Mouse (Mus musculus) hindbrain, embryonic 16.5 days (tissue): ENCODE data around the gene Tas2r135. TPM values are rescaled to one million over a fixed set of nuclear protein-coding genes. Genes with fewer than 3 reads are reported as not detected.

Source experiments
- ATAC-seq: fragments of 200-750 bp; cut with Nextera tagmentation; 2 replicates; pipeline ENCODE4 v1.8.0; 2017; ENCODE audit warnings: moderate TSS enrichment, moderate library complexity
- H3K27ac ChIP-seq: fragments of 300-500 bp; sonication (generic); 2 replicates; pipeline ENCODE4 v1.5.1; 2014; ENCODE audit warnings: low read depth, mild to moderate bottlenecking, control low read depth, low read length, moderate library complexity
- H3K27me3 ChIP-seq: fragments of 300-500 bp; sonication (generic); replicated peaks from 2 replicates; pipeline ENCODE4 v1.6.1; 2014; ENCODE audit warnings: low read length; ENCODE audit not compliant: control insufficient read depth, insufficient read depth
- H3K36me3 ChIP-seq: fragments of 300-500 bp; sonication (generic); 2 replicates; pipeline ENCODE4 v1.6.1; 2014; ENCODE audit warnings: mild to moderate bottlenecking, low read length, moderate library complexity, mixed read lengths; ENCODE audit not compliant: control insufficient read depth, insufficient read depth
- H3K4me1 ChIP-seq: fragments of 300-500 bp; sonication (generic); 2 replicates; pipeline ENCODE4 v1.6.1; 2014; ENCODE audit warnings: low read depth, low read length; ENCODE audit not compliant: control insufficient read depth, insufficient read depth
- H3K4me2 ChIP-seq: fragments of 300-500 bp; sonication (generic); 2 replicates; pipeline ENCODE4 v1.6.1; 2014; ENCODE audit warnings: mild to moderate bottlenecking, low read length, control low read depth, moderate library complexity
- H3K4me3 ChIP-seq: fragments of 300-500 bp; sonication (generic); 2 replicates; pipeline ENCODE4 v1.5.1; 2014; ENCODE audit warnings: mild to moderate bottlenecking, low read length, control low read depth, moderate library complexity
- H3K9ac ChIP-seq: fragments of 300-500 bp; sonication (generic); 2 replicates; pipeline ENCODE4 v1.6.1; 2014; ENCODE audit warnings: low read depth, mild to moderate bottlenecking, control low read depth, low read length, moderate library complexity
- H3K9me3 ChIP-seq: fragments of 300-500 bp; sonication (generic); 2 replicates; pipeline ENCODE4 v1.6.1; 2014; ENCODE audit warnings: mild to moderate bottlenecking, low read length, moderate library complexity; ENCODE audit not compliant: control insufficient read depth
- WGBS: fragments of 180-500 bp; shearing (Covaris S2); extraction: QIAGEN DNeasy Blood & Tissue Kit; methylation state at CpG from one replicate; pipeline ENCODE4 v1.1.7; 2014; 5-methylcytosine and 5-hydroxymethylcytosine counted together
- polyA plus RNA-seq: library from polyadenylated mRNA; unstranded; fragments of >200 nt; fragmentation: Nextera tagmentation; extraction: Ambion mirVana; gene quantifications from 2 replicates; pipeline ENCODE4 v1.2.1, GENCODE M21; 2015

Gene Tas2r135
- polyA plus RNA-seq, 1 experiment from 2014 or later, result not detected

DNA sequence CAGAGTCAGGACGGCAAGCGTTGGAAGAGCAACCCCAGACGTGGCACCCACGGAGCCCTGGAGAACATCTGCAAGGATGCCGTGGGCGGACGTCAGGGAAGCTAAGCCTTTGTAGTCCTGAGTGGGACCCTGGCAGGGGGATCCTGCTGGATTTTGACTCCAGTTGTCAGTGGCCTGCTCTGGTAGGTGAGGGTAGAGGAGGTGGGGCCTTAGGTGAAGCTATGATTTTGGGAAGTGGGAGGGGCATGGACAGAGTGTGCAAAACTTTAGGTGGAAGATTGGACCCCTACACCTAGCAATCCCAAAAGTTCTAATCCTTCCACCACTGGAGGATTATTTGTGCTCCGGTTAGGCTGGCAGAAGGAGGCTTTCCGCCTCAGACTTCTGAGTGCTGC lies 32.8 kb upstream of the Tas2r135 start:
- Histone ChIP-seq H3K9ac (no peak overlapping the region), H3K4me3 (peak overlapping the region; percentile 49; the same call in 1 of the 2 replicates), H3K27ac (no peak overlapping the region), H3K4me2 (peak overlapping the region; percentile 97), H3K27me3 (no peaks in the 10 kb centered on the region; the same call in 1 of the 2 replicates), H3K4me1 (peaks cover 14% of the 10 kb centered on the region), H3K9me3 (no peaks in the 10 kb centered on the region), H3K36me3 (no peaks in the 10 kb centered on the region)
- 32% methylated on average over 9 of the region's 9 CpGs for WGBS
- peak; percentile 16; the same call in 1 of the 2 replicates for ATAC-seq

DNA sequence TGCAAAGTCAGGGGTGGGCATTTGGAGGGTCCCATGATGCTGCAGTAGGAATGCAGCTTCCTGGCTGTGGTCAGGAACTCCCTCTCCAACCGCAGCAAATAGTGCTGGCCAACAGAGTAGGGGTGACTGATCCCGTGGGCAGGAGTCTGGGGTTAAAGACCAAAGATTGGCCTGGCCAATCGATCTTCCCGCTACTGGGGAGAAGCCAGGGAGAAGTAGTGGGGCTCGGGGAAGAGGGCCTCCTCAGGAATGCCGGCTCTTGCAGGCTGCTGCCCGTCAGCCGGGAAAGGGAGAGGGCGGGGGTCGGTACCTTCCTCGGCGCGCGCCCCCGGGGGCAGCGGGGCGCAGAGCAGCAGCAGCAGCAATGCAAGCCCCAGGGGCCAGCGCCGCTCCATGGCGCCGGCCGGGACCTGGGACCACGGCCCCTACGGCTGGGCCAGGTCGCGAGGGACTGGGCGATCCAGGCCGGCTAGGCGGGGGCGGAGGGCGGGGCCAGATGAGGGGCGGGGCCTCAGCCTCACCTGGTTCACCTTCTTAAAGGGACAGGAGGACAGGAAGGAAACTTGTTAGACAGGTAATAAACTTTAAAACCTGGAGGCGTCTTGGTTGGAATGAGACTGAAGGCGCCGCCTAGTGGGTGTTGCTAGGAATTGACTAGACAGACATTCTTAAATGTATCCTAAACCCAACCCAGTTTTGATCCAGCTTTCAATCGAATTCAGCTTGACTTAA lies 32.3 kb upstream of the Tas2r135 start, which contains the start of gene Epha1:
Gene Epha1, minus strand, starts transcription at position 453 of the 732 bp plus-strand sequence.
- Histone ChIP-seq H3K36me3 (no peaks in the 10 kb centered on the region), H3K4me2 (peak within 1 kb of the TSS; percentile 97), H3K27ac (no peak within 1 kb of the TSS), H3K4me3 (peak within 1 kb of the TSS; percentile 49), H3K9ac (peak within 1 kb of the TSS; percentile 54), H3K27me3 (no peaks in the 10 kb centered on the region; the same call in 1 of the 2 replicates), H3K9me3 (no peaks in the 10 kb centered on the region), H3K4me1 (peaks cover 14% of the 10 kb centered on the region)
- WGBS, result under 1% methylated on average over 29 of the region's 36 CpGs
- ATAC-seq, result peak; percentile 69

DNA sequence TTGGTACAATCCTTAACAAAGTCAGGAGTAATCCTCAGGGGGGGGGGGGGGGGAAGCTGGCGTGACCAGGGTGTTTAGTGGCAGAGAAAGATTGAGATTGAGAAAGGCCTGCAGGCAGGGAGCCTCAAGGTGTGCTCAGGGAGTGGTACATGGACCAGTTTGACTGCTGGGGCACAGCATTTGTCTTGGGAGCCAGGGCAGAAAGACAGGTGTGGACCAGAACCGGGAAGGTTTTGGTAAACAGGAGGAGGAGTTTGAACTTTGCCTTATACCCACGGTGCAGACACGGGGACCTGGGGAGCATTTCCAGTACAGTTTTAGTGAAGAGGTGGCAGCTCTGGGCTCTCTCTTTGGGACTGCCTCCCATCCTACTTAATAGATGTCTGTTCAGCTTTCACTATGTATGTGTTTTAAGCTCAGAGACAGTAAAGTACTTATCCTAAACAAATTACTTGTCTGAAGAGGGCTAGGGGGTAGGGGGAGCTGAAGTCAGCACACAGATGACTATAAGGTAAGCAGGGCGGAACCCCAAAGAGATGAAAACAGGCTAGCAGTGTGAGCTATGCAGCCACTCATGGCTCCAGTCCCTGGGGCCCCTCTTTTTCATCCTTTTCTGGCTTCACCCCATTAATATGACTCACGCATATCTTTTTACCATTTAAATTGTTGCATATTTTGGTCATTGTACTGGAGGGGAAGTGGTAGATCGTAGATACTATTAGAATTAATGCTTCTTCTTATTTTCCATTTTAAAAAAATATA lies 31.4 kb upstream of the Tas2r135 start:
- peaks cover 14% of the 10 kb centered on the region for H3K4me1 ChIP-seq
- no peak for ATAC-seq
- H3K4me3 ChIP-seq, result peak overlapping the region; percentile 49
- H3K9ac ChIP-seq, result peak overlapping the region; percentile 39
- 38% methylated on average over 7 of the region's 7 CpGs for WGBS
- no peaks in the 10 kb centered on the region for H3K36me3 ChIP-seq
- no peak overlapping the region for H3K27ac ChIP-seq
- no peaks in the 10 kb centered on the region for H3K9me3 ChIP-seq
- H3K27me3 ChIP-seq, result no peaks in the 10 kb centered on the region; the same call in 1 of the 2 replicates
- peak overlapping the region; percentile 97 for H3K4me2 ChIP-seq

DNA sequence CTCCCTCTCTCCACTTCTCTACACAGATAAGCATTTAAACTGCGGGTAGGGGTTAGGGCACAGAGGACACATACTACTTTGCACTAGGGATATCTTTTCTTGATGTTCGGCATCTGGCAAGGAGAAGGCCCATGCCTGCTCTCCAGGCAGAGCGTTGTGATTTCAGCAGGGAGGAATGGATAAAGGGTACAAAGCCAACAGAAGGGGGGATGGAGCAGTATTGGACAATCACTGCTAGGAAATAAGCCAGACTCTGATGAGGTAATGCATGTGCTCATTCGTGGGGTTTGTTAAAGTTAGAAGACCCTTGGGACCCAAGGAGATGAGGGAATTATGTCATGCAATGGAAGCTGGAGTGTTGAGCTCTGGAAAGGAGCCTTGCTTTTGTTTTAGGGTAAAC lies 30.5 kb upstream of the Tas2r135 start:
- 75% methylated on average over 4 of the region's 4 CpGs for WGBS
- H3K27ac ChIP-seq, result no peak overlapping the region
- no peak for ATAC-seq
- H3K4me3 ChIP-seq, result no peak overlapping the region
- H3K9ac ChIP-seq, result no peak overlapping the region
- peaks cover 14% of the 10 kb centered on the region for H3K4me1 ChIP-seq
- no peaks in the 10 kb centered on the region for H3K9me3 ChIP-seq
- H3K36me3 ChIP-seq, result no peaks in the 10 kb centered on the region
- no peak overlapping the region for H3K4me2 ChIP-seq
- no peaks in the 10 kb centered on the region; the same call in 1 of the 2 replicates for H3K27me3 ChIP-seq

GRCm38 (mm10) chr6:42375131-42375530 lies 30.1 kb upstream of the Tas2r135 start:
- Histone ChIP-seq H3K27me3 (no peaks in the 10 kb centered on the region; the same call in 1 of the 2 replicates), H3K4me3 (no peak overlapping the region), H3K9ac (no peak overlapping the region), H3K27ac (no peak overlapping the region), H3K4me1 (peaks cover 14% of the 10 kb centered on the region), H3K9me3 (no peaks in the 10 kb centered on the region), H3K36me3 (no peaks in the 10 kb centered on the region), H3K4me2 (no peak overlapping the region)
- 95% methylated on average over 2 of the region's 2 CpGs for WGBS
- ATAC-seq, result no peak

GRCm38 (mm10) chr6:42376016-42376415 lies 29.2 kb upstream of the Tas2r135 start:
- Histone ChIP-seq H3K4me1 (peaks cover 14% of the 10 kb centered on the region), H3K27ac (no peak overlapping the region), H3K4me2 (no peak overlapping the region), H3K9me3 (no peaks in the 10 kb centered on the region), H3K9ac (no peak overlapping the region), H3K4me3 (no peak overlapping the region), H3K36me3 (no peaks in the 10 kb centered on the region), H3K27me3 (no peaks in the 10 kb centered on the region; the same call in 1 of the 2 replicates)
- ATAC-seq, result no peak
- 48% methylated on average over 4 of the region's 4 CpGs for WGBS

- H3K27ac ChIP-seq, result no peak overlapping the region
- no peak for ATAC-seq
- no peaks in the 10 kb centered on the region for H3K36me3 ChIP-seq
- H3K4me2 ChIP-seq, result no peak overlapping the region
- H3K4me1 ChIP-seq, result peaks cover 14% of the 10 kb centered on the region
- H3K9ac ChIP-seq, result no peak overlapping the region; the same call in 1 of the 2 replicates
- no peaks in the 10 kb centered on the region for H3K9me3 ChIP-seq
- no peak overlapping the region for H3K4me3 ChIP-seq
- 87% methylated on average over 6 of the region's 6 CpGs for WGBS
- H3K27me3 ChIP-seq, result no peaks in the 10 kb centered on the region; the same call in 1 of the 2 replicates
Observed at GRCm38 (mm10) chr6:42376504-42377019, 28.7 kb upstream of the Tas2r135 start.

GRCm38 (mm10) chr6:42377280-42377679 lies 28.0 kb upstream of the Tas2r135 start:
- Histone ChIP-seq H3K4me1 (peaks cover 14% of the 10 kb centered on the region), H3K9ac (no peak overlapping the region)
- ATAC-seq, result no peak

GRCm38 (mm10) chr6:42379551-42379950 lies 25.7 kb upstream of the Tas2r135 start:
- Histone ChIP-seq H3K4me3 (no peak overlapping the region), H3K9ac (no peak overlapping the region), H3K36me3 (no peaks in the 10 kb centered on the region), H3K4me2 (no peak overlapping the region), H3K27ac (no peak overlapping the region), H3K4me1 (no peaks in the 10 kb centered on the region), H3K27me3 (no peaks in the 10 kb centered on the region), H3K9me3 (no peaks in the 10 kb centered on the region)
- no peak for ATAC-seq
- WGBS, result 49% methylated on average over 3 of the region's 3 CpGs

More at GRCm38 (mm10) chr6:42377280-42377679, 28.0 kb upstream of the Tas2r135 start:
- Histone ChIP-seq H3K9me3 (no peaks in the 10 kb centered on the region), H3K4me3 (no peak overlapping the region), H3K36me3 (no peaks in the 10 kb centered on the region), H3K27me3 (no peaks in the 10 kb centered on the region; the same call in 1 of the 2 replicates), H3K27ac (no peak overlapping the region), H3K4me2 (no peak overlapping the region)
- 82% methylated on average over 5 of the region's 5 CpGs for WGBS
